23 mouse cellular contexts compared by ENCODE assay signal in the genomic region with DNA sequence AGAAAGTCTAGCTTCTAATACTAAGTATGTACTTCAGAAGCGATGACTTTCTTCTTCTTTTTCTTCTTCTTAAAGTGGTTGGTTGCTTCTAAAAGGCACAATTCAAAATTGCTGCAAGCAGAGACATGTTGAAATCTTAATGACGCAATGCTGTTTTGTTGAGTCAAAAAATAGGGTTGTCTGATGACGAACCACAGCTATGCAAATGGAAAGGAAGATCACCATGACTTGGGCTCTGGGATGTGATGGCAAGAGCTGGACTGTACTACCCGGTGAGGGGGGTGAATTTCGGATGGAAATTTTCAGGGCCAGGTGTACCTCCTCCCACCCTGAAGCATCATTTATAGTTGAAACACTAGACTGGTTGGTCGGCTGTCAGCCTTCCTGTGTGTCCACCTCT. TPM values are rescaled to one million over a fixed set of nuclear protein-coding genes. Genes with fewer than 3 reads are reported as not detected.
DNase-seq lines count a peak whose midpoint lies in the region; ATAC-seq and TF ChIP-seq lines count a peak whose summit lies in the region.
"Had no signal": no experiment of that assay in that cellular context is flagged by ENCODE, and none has a peak within 500 bp of the region (broad histone marks: within the 10 kb centered on the region; RNA-seq: fewer than 3 reads in every experiment).

No protein-coding gene starts in this region.

- H3K9me3 ChIP-seq in forebrain, embryonic 10.5 days = no peaks in the 10 kb centered on the region
- no peaks in the 10 kb centered on the region for H3K9me3 ChIP-seq in forebrain, embryonic 11.5 days (ENCODE audit: control insufficient read depth, low read length)
- no peaks in the 10 kb centered on the region for H3K9me3 ChIP-seq in CH12.LX (replicated peaks; ENCODE audit: low read length)
- H3K9me3 ChIP-seq in heart, embryonic 10.5 days = no peaks in the 10 kb centered on the region
- H3K9me3 ChIP-seq: forebrain, embryonic 12.5 days; heart, embryonic 12.5 days; kidney, embryonic 15.5 days; limb, embryonic 13.5 days; liver, embryonic 12.5 days; midbrain, embryonic 15.5 days; neural tube, embryonic 15.5 days had no signal

- TF ChIP-seq RAD21 in CH12.LX (IDR thresholded peaks at IDR 0.05; ENCODE audit: low read depth, low read length) = no peak

- H3K79me2 ChIP-seq in CH12.LX (replicated peaks; ENCODE audit: control insufficient read depth, extremely low read depth, insufficient read depth, poor library complexity, severe bottlenecking) = no peaks in the 10 kb centered on the region

- no peak overlapping the region for H3K9ac ChIP-seq in forebrain, embryonic 11.5 days (ENCODE audit: low read length)
- no peak overlapping the region for H3K9ac ChIP-seq in CH12.LX (ENCODE audit: insufficient read depth, low read depth)
- H3K9ac ChIP-seq: forebrain, embryonic 12.5 days; heart, embryonic 12.5 days; kidney, embryonic 15.5 days; limb, embryonic 13.5 days; liver, embryonic 12.5 days; midbrain, embryonic 15.5 days; neural tube, embryonic 15.5 days had no signal

- H3K4me1 ChIP-seq in forebrain, embryonic 10.5 days = peaks cover 13% of the 10 kb centered on the region
- H3K4me1 ChIP-seq in forebrain, embryonic 11.5 days (replicated peaks; ENCODE audit: control insufficient read depth, insufficient read depth, low read length) = no peaks in the 10 kb centered on the region
- 0 out of 4 replicates have a peak, but pooled peaks cover 0 to 3% of the 10 kb centered on the region in 2 experiments for H3K4me1 ChIP-seq in CH12.LX (ENCODE audit: control insufficient read depth in 1 of 2, insufficient read depth in 2 of 2)
- H3K4me1 ChIP-seq in kidney, adult 2 months (ENCODE audit: control insufficient read depth, insufficient read depth, low read length) = peaks cover 8% of the 10 kb centered on the region
- peaks cover 30% of the 10 kb centered on the region for H3K4me1 ChIP-seq in heart, embryonic 10.5 days
- H3K4me1 ChIP-seq: liver, embryonic 12.5 days had no signal

- in situ Hi-C loops in CH12.LX (cut with MboI; ENCODE audit: low pct_ligation_motif_present, low pct_unique_long_range_greater_than_20kb, low sequenced_read_pairs) = no loop called here

- no peak overlapping the region for H3K4me3 ChIP-seq in forebrain, embryonic 10.5 days
- no peak overlapping the region for H3K4me3 ChIP-seq in forebrain, embryonic 11.5 days (ENCODE audit: low read depth, low read length)
- H3K4me3 ChIP-seq in CH12.LX (replicated peaks in 1 of 3; ENCODE audit: low read depth in 2 of 3, low read length in 2 of 3, poor library complexity in 1 of 3) = peak overlapping the region in 1 of 3 experiments; percentile 15
- no peak overlapping the region for H3K4me3 ChIP-seq in kidney, adult 2 months (ENCODE audit: insufficient read depth, low read depth, low read length)
- no peak overlapping the region for H3K4me3 ChIP-seq in heart, embryonic 10.5 days
- H3K4me3 ChIP-seq: forebrain, embryonic 12.5 days; gastrocnemius, adult 2 months; heart, embryonic 12.5 days; kidney, embryonic 15.5 days; limb, embryonic 13.5 days; liver, embryonic 12.5 days; midbrain, embryonic 15.5 days; neural tube, embryonic 15.5 days had no signal

- dilution Hi-C loops in CH12.LX (cut with MboI; ENCODE audit: extremely low pct_ligation_motif_present, extremely low pct_unique_long_range_greater_than_20kb, low sequenced_read_pairs) = no loop called here

- ATAC-seq in forebrain, embryonic 11.5 days (replicated peaks; ENCODE audit: low FRiP score) = no peak
- peak; percentile 65 for ATAC-seq in megakaryocyte, adult 5-6 weeks (ENCODE audit: poor library complexity, severe bottlenecking)
- peak; percentile 68 for ATAC-seq in neutrophil, adult 5-6 weeks (ENCODE audit: extremely low read depth, insufficient number of reproducible peaks, low FRiP score, poor library complexity, severe bottlenecking)
- ATAC-seq: intestine, postnatal 0 days; liver, embryonic 12.5 days; midbrain, embryonic 15.5 days had no signal

- H3K27me3 ChIP-seq in forebrain, embryonic 10.5 days (ENCODE audit: poor library complexity, severe bottlenecking) = 0 out of 2 replicates have a peak, but pooled peaks cover 3% of the 10 kb centered on the region
- no peaks in the 10 kb centered on the region for H3K27me3 ChIP-seq in forebrain, embryonic 11.5 days (ENCODE audit: control insufficient read depth, insufficient read depth, low read length)
- H3K27me3 ChIP-seq in CH12.LX (replicated peaks) = no peaks in the 10 kb centered on the region
- H3K27me3 ChIP-seq in kidney, adult 2 months (replicated peaks; ENCODE audit: control insufficient read depth, insufficient read depth, low read length) = no peaks in the 10 kb centered on the region
- H3K27me3 ChIP-seq in heart, embryonic 10.5 days (ENCODE audit: insufficient read depth, poor library complexity, severe bottlenecking) = no peaks in the 10 kb centered on the region; the same call in 1 of the 2 replicates
- H3K27me3 ChIP-seq: forebrain, embryonic 12.5 days; kidney, embryonic 15.5 days; liver, embryonic 12.5 days; midbrain, embryonic 15.5 days; neural tube, embryonic 15.5 days had no signal

- no peak overlapping the region for H3K27ac ChIP-seq in forebrain, embryonic 10.5 days
- no peak overlapping the region for H3K27ac ChIP-seq in forebrain, embryonic 11.5 days (ENCODE audit: low read depth, low read length)
- no peak overlapping the region for H3K27ac ChIP-seq in CH12.LX (ENCODE audit: insufficient read depth, low read depth)
- no peak overlapping the region for H3K27ac ChIP-seq in kidney, adult 2 months (ENCODE audit: insufficient read depth, low read depth, low read length)
- no peak overlapping the region for H3K27ac ChIP-seq in heart, embryonic 10.5 days
- H3K27ac ChIP-seq: forebrain, embryonic 12.5 days; gastrocnemius, adult 2 months; kidney, embryonic 15.5 days; limb, embryonic 13.5 days; liver, embryonic 12.5 days; midbrain, embryonic 15.5 days; neural tube, embryonic 15.5 days had no signal

- peak; percentile 34; the same call in 1 of the 2 replicates for TF ChIP-seq EP300 in CH12.LX (IDR thresholded peaks at IDR 0.05; ENCODE audit: low read length)

- no peak for TF ChIP-seq CTCF in CH12.LX (conservative IDR thresholded peaks at IDR 0.05 in 1 of 2, IDR thresholded peaks at IDR 0.05 in 1 of 2; ENCODE audit: low read depth in 2 of 2, low read length in 2 of 2)
- no peak for TF ChIP-seq CTCF in kidney, adult 2 months (conservative IDR thresholded peaks at IDR 0.05; ENCODE audit: insufficient read depth, insufficient read length, low read depth, low read length)

- peak; percentile 10 for DNase-seq in forebrain, embryonic 10.5 days (ENCODE audit: extremely low spot score, low spot score)
- DNase-seq in forebrain, embryonic 11.5 days (ENCODE audit: low spot score) = no peak
- peak; percentile 6 for DNase-seq in CH12.LX (ENCODE audit: extremely low read depth)
- DNase-seq in kidney, adult 2 months = no peak
- no peak for DNase-seq in layer of hippocampus, postnatal 14 days (ENCODE audit: low spot score in 2 of 2)
- DNase-seq in heart, embryonic 10.5 days (ENCODE audit: low spot score) = no peak
- DNase-seq: adrenal gland, postnatal 25 days; cerebellum, adult 11 months; cerebellum, postnatal 10 days; gastrocnemius, adult 2 months; heart, postnatal 14 days; kidney, postnatal 36 days had no signal

- no peaks in the 10 kb centered on the region for H3K36me3 ChIP-seq in forebrain, embryonic 10.5 days (replicated peaks)
- no peaks in the 10 kb centered on the region for H3K36me3 ChIP-seq in forebrain, embryonic 11.5 days (ENCODE audit: control insufficient read depth, insufficient read depth, low read length)
- no peaks in the 10 kb centered on the region for H3K36me3 ChIP-seq in CH12.LX (replicated peaks in 1 of 2; ENCODE audit: control insufficient read depth in 1 of 2, insufficient read depth in 1 of 2, low read length in 1 of 2)
- H3K36me3 ChIP-seq in kidney, adult 2 months (ENCODE audit: control insufficient read depth, insufficient read depth, low read length) = no peaks in the 10 kb centered on the region
- H3K36me3 ChIP-seq in heart, embryonic 10.5 days = no peaks in the 10 kb centered on the region
- H3K36me3 ChIP-seq: forebrain, embryonic 12.5 days; heart, embryonic 12.5 days; kidney, embryonic 15.5 days; limb, embryonic 13.5 days; liver, embryonic 12.5 days; midbrain, embryonic 15.5 days; neural tube, embryonic 15.5 days had no signal

- H3K4me2 ChIP-seq in forebrain, embryonic 11.5 days (ENCODE audit: low read depth, low read length, severe bottlenecking) = no peak overlapping the region
- H3K4me2 ChIP-seq in CH12.LX (ENCODE audit: insufficient read depth, low read depth, poor library complexity, severe bottlenecking) = no peak overlapping the region
- H3K4me2 ChIP-seq: forebrain, embryonic 12.5 days; heart, embryonic 12.5 days; kidney, embryonic 15.5 days; limb, embryonic 13.5 days; liver, embryonic 12.5 days; midbrain, embryonic 15.5 days; neural tube, embryonic 15.5 days had no signal

- WGBS in forebrain, embryonic 10.5 days = 86% methylated on average over 6 of the region's 6 CpGs
- 92% methylated on average over 6 of the region's 6 CpGs for WGBS in forebrain, embryonic 11.5 days
- WGBS in kidney, adult 2 months = 83% methylated on average over 6 of the region's 6 CpGs
- WGBS in heart, embryonic 10.5 days = 78% methylated on average over 6 of the region's 6 CpGs

- no peak for TF ChIP-seq POLR2A in CH12.LX (IDR thresholded peaks at IDR 0.05; ENCODE audit: low read depth, low read length)
- TF ChIP-seq POLR2A in kidney, adult 2 months (IDR thresholded peaks at IDR 0.05; ENCODE audit: low read depth, low read length) = no peak

TF ChIP-seq in CH12.LX, 34 proteins besides CTCF, POLR2A, EP300 and RAD21:
- TF ChIP-seq GABPA (IDR thresholded peaks at IDR 0.05; ENCODE audit: insufficient replicate concordance, low read depth, low read length) = no peak
- 0 out of 2 replicates have a peak, but pooled peaks have one; percentile 52 for TF ChIP-seq CHD1 (IDR thresholded peaks at IDR 0.05; ENCODE audit: low read depth, low read length)
- TF ChIP-seq MEF2A (IDR thresholded peaks at IDR 0.05; ENCODE audit: borderline replicate concordance, low read depth, low read length) = peak; percentile 60; the same call in 1 of the 2 replicates

RNA-seq across cellular contexts. Expression of gene Lypd6b, which starts 22.0 kb away (rescaled TPM):
- 1.5 and 1.7 TPM in 2 replicates for polyA plus RNA-seq in forebrain, embryonic 10.5 days (2016; fragmentation: Nextera tagmentation; extraction: Ambion mirVana)
- 0.92 and 2.4 TPM in 2 replicates for polyA plus RNA-seq in forebrain, embryonic 11.5 days (2014; fragmentation: Nextera tagmentation; extraction: Ambion mirVana)
- total RNA-seq in CH12.LX (2012; rRNA removed) = 0.50 and 1.4 TPM in 2 replicates
- total RNA-seq in CH12.LX (2014; rRNA removed) = 0.09 and 0.15 TPM in 2 replicates
- not detected in 2 replicates for polyA plus RNA-seq in CH12.LX (2012; ENCODE audit: insufficient read length, low read depth)
- 0.09 and 0.27 TPM in 2 replicates for total RNA-seq in megakaryocyte, adult 5-6 weeks (2015)
- 0.20 and 0.26 TPM in 2 replicates for total RNA-seq in megakaryocyte, adult 5-6 weeks (2017)
- 7.4 and 11.7 TPM in 2 replicates for total RNA-seq in neutrophil, adult 5-6 weeks (2017)
- polyA plus RNA-seq in kidney, adult 2 months (2012; rRNA removed) = 1.5 and 1.9 TPM in 2 replicates
- total RNA-seq in layer of hippocampus, postnatal 14 days (2021) = 1 to 10 TPM; 5.3 to 5.8 TPM
- 2.0 TPM in 2 replicates for polyA plus RNA-seq in heart, embryonic 10.5 days (2016; fragmentation: Nextera tagmentation; extraction: Ambion mirVana)
- total RNA-seq: gastrocnemius, adult 2 months; gastrocnemius, postnatal 4 days had no signal

Comparison
In these comparisons a context has a peak if more than half of its experiments do, and no peak if none do; other contexts are left out.
1. DNase-seq: peak in forebrain, embryonic 10.5 days (single experiment) and CH12.LX (single experiment); none in forebrain, embryonic 11.5 days (single experiment), kidney, adult 2 months (single experiment), layer of hippocampus, postnatal 14 days (0 of 2) and heart, embryonic 10.5 days (single experiment).